Mouse (Mus musculus) liver, embryonic 13.5 days (tissue): ENCODE data around the gene Dda1. TPM values are rescaled to one million over a fixed set of nuclear protein-coding genes. Genes with fewer than 3 reads are reported as not detected.

Experiments
- ATAC-seq: fragments of 200-750 bp; cut with Nextera tagmentation; 2 replicates; pipeline ENCODE4 v1.8.0; 2017; ENCODE audit warnings: low read depth, mild to moderate bottlenecking, moderate number of reproducible peaks, moderate library complexity
- DNase-seq: peaks from one replicate; pipeline ENCODE4 v3.0.0; 2022
- H3K27ac ChIP-seq: fragments of 300-500 bp; sonication (generic); 2 replicates; pipeline ENCODE4 v1.5.1; 2015; ENCODE audit warnings: moderate library complexity, mild to moderate bottlenecking, inconsistent platforms
- H3K27me3 ChIP-seq: fragments of 300-500 bp; sonication (generic); 2 replicates; pipeline ENCODE4 v1.6.1; 2015; ENCODE audit warnings: mild to moderate bottlenecking, inconsistent platforms
- H3K36me3 ChIP-seq: fragments of 300-500 bp; sonication (generic); 2 replicates; pipeline ENCODE4 v1.6.1; 2015; ENCODE audit warnings: mild to moderate bottlenecking, inconsistent platforms
- H3K4me1 ChIP-seq: fragments of 300-500 bp; sonication (generic); replicated peaks from 2 replicates; pipeline ENCODE4 v1.6.1; 2015; ENCODE audit warnings: inconsistent platforms
- H3K4me2 ChIP-seq: fragments of 300-500 bp; sonication (generic); 2 replicates; pipeline ENCODE4 v1.6.1; 2015; ENCODE audit warnings: inconsistent platforms, mild to moderate bottlenecking, moderate library complexity
- H3K4me3 ChIP-seq: fragments of 300-500 bp; sonication (generic); replicated peaks from 2 replicates; pipeline ENCODE4 v1.5.1; 2015; ENCODE audit warnings: mild to moderate bottlenecking, inconsistent platforms
- H3K9ac ChIP-seq: fragments of 300-500 bp; sonication (generic); 2 replicates; pipeline ENCODE4 v1.6.1; 2015; ENCODE audit warnings: mild to moderate bottlenecking, inconsistent platforms
- H3K9me3 ChIP-seq: fragments of 300-500 bp; sonication (generic); replicated peaks from 2 replicates; pipeline ENCODE4 v1.6.1; 2016; ENCODE audit warnings: inconsistent platforms
- WGBS: fragments of 180-500 bp; shearing (Covaris S2); methylation state at CpG from one replicate; pipeline ENCODE4 v1.1.7; 2015; ENCODE audit not compliant: insufficient replicate concordance; 5-methylcytosine and 5-hydroxymethylcytosine counted together
- polyA plus RNA-seq: library from polyadenylated mRNA; unstranded; fragments of >200 nt; fragmentation: Nextera tagmentation; extraction: Ambion mirVana; gene quantifications from 2 replicates; pipeline ENCODE4 v1.2.1, GENCODE M21; 2015

Gene Dda1
- polyA plus RNA-seq, 1 experiment from 2014 or later, result 50.9 TPM

DNA sequence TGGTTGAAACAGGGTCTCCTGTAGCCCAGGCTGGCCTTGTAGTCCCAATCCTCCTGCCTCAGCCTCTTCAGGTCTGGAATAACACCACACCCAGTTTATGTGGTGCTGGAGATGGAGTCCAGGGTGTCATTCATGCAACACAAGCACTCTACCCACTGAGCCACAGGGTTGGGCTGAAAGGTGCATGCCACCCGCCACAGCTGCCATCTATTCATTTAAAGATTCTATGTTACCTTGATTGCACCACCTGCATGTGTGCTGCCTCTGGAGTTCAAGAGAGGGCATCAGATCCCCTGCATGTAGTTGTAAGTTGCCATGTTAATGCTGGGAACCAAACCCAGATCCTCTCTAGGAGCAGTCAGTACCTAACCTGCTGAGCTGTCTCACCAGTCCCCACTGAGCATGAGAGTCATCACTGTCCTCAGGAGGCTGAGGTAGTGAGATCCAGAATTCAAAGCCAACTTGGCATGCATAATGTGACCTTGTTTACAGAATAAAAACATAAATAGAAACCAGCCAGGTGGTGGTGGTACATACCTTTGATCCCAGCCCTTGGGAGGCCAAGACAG is 28.2 kb downstream of the Dda1 start:
- WGBS, result 67% methylated on average over 1 of the region's 1 CpGs
- Histone ChIP-seq H3K4me2 (no peak overlapping the region), H3K4me3 (no peak overlapping the region), H3K27me3 (no peaks in the 10 kb centered on the region), H3K27ac (no peak overlapping the region; the same call in none of the 2 replicates), H3K4me1 (peaks cover 37% of the 10 kb centered on the region), H3K9me3 (no peaks in the 10 kb centered on the region), H3K9ac (no peak overlapping the region), H3K36me3 (peaks cover 18% of the 10 kb centered on the region)
- DNase-seq, result no peak
- ATAC-seq, result no peak

DNA sequence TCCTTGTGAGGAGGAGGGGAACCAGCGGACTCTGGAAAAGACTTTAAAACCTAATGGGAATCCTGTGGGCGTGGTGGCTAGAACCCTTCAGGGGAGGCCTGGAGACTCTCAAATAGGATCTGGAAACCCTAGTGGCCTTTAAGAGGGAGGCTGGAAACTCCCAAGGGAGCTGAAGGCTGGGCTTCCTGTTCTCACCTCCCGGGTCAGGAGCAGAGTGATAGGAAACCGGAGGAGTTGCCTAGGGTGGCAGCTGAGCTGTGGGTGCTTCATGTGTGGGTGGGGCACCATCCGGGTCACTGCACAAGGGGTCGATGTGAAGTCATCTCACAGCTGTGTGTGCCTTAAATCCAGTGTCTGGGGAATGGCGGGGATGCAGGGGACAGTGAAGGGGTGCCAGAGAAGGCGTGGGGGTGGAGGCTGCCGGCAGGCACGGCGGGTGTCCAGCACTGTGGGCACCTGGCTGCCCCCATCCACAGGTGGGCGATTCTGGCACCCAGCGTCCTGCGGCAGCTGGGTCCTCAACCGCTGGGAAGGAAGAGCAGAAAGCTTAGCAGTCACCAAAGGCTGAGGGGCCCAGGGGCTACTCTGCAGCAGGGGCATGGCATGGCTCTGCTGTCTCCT is 29.0 kb downstream of the Dda1 start:
- ATAC-seq (no peak), DNase-seq (no peak)
- 47% methylated on average over 15 of the region's 15 CpGs for WGBS
- Histone ChIP-seq H3K4me3 (no peak overlapping the region), H3K9ac (no peak overlapping the region), H3K9me3 (no peaks in the 10 kb centered on the region), H3K36me3 (peaks cover 10% of the 10 kb centered on the region; the same call in 1 of the 2 replicates), H3K4me1 (peaks cover 37% of the 10 kb centered on the region), H3K27ac (peak overlapping the region; percentile 67), H3K4me2 (no peak overlapping the region), H3K27me3 (no peaks in the 10 kb centered on the region)

DNA sequence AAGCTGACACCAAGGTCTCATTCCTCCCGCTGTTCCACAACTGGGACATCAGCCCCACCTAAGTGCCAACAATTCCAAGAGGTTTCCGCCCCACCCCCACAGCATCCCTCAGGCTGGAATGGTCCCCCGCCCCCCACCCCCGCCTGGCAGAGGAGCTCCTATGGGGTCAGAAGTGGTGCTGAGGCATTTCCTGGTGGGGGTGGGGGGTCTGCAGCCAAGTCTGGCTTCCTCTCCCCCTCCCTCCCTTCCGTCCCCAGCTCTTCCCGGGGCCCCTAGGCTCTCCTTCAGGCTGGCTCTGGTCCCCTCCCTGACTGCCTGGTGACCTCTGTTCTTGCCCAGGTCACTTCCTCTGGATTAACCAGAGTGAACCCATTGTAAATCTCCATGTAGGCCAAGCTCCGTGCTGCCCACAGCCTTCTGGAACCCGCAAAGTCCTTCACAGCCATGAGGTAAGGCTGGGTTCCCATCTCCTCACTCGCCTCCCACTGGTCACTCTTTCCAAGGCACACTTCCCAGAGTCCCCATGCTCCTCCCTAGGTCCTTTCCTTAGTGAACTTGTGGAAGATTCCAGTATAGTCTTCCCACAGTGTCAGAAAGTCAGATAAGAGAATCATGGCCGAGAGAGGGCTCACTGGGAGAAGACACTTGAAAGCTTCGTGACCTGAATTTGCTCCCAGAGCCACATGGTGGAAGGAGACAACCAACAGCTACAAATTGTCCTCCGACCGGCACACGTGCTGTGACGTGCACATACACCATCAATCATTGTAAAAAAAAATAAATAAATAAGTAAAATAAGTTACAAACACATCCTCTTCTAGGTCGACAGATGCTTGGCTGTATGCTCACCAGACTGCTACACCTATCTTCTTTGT is 30.1 kb downstream of the Dda1 start:
- H3K27ac ChIP-seq, result peak overlapping the region; percentile 67; the same call in 1 of the 2 replicates
- H3K4me1 ChIP-seq, result peaks cover 33% of the 10 kb centered on the region
- no peaks in the 10 kb centered on the region for H3K9me3 ChIP-seq
- H3K4me3 ChIP-seq, result no peak overlapping the region
- peaks cover 2% of the 10 kb centered on the region; the same call in 1 of the 2 replicates for H3K36me3 ChIP-seq
- H3K27me3 ChIP-seq, result no peaks in the 10 kb centered on the region
- WGBS, result 41% methylated on average over 16 of the region's 16 CpGs
- DNase-seq (no peak), ATAC-seq (peak; percentile 29)
- H3K4me2 ChIP-seq, result no peak overlapping the region
- H3K9ac ChIP-seq, result no peak overlapping the region

DNA sequence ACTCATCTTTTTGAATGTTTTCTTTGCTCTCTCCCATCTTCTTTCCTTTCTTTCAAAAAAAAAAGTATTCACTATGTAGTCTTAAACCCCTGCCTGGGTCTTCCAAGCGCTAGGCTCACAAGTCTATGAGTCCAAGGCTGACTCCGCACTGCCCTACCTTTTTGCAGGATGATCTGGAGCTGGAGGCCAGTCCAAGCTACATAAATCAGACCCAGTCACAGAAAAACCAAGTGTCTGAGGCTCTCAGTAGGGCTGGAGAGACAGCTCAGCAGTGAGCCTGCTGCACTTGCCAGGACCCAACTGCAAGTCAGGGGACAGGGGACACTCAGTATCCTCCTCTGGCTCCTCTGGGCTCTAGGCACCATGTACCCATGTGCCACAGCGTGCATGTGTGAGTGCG is 35.4 kb downstream of the Dda1 start:
- no peak for ATAC-seq
- peaks cover 21% of the 10 kb centered on the region for H3K4me1 ChIP-seq
- no peaks in the 10 kb centered on the region for H3K36me3 ChIP-seq
- H3K9ac ChIP-seq, result no peak overlapping the region
- H3K27me3 ChIP-seq, result peaks cover 35% of the 10 kb centered on the region
- H3K27ac ChIP-seq, result no peak overlapping the region
- no peaks in the 10 kb centered on the region for H3K9me3 ChIP-seq
- 82% methylated on average over 4 of the region's 4 CpGs for WGBS
- H3K4me2 ChIP-seq, result no peak overlapping the region
- DNase-seq, result no peak
- no peak overlapping the region for H3K4me3 ChIP-seq

DNA sequence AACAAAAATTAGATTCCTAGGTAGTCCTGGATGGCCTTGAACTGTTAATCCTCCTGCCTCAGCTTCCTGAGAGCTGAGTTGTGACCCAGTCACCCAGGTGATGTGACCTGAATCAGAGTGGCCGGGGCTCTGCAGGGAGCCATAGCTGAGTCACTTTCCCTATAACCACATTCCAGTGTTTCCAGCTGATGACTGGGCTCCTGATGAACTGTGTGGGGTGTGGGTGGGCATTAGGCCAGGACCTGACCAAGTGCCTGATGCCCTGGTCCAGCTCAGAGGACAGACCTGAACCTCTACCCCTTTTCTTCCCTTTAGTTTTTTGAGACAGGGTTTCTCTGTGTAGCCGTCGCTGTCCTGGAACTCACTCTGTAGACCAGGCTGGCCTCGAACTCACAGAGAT is 36.3 kb downstream of the Dda1 start:
- DNase-seq (no peak), ATAC-seq (no peak)
- Histone ChIP-seq H3K4me2 (no peak overlapping the region), H3K36me3 (no peaks in the 10 kb centered on the region), H3K27me3 (peaks cover 45% of the 10 kb centered on the region), H3K4me1 (peaks cover 15% of the 10 kb centered on the region), H3K9ac (no peak overlapping the region), H3K4me3 (no peak overlapping the region), H3K9me3 (no peaks in the 10 kb centered on the region), H3K27ac (no peak overlapping the region)
- WGBS, result 76% methylated on average over 4 of the region's 4 CpGs

DNA sequence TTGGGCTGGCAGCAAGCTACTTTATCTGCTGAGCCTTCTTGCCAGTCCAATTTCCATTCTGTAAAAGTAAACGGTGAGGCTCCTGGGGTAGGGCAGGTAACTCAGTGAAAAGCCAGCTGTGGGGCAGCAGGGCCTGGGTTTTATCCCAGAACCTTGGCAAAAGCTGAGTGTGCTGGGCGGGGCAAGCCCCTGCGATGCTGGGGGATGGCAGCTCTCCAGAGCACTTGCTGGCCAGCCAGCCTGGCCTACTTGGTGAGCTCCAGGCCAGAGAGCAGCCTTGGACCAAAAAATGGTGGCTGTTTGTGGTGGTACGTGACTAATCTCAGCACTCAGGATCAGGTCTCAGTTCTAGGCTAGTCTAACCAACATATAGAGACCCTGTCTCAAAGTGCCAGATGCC is 37.0 kb downstream of the Dda1 start:
- no peak overlapping the region for H3K4me3 ChIP-seq
- 57% methylated on average over 4 of the region's 4 CpGs for WGBS
- H3K9ac ChIP-seq, result no peak overlapping the region
- ATAC-seq, result no peak
- no peak overlapping the region for H3K4me2 ChIP-seq
- peaks cover 50% of the 10 kb centered on the region for H3K27me3 ChIP-seq
- no peak for DNase-seq
- no peaks in the 10 kb centered on the region for H3K36me3 ChIP-seq
- H3K9me3 ChIP-seq, result no peaks in the 10 kb centered on the region
- H3K4me1 ChIP-seq, result peaks cover 18% of the 10 kb centered on the region
- no peak overlapping the region for H3K27ac ChIP-seq

DNA sequence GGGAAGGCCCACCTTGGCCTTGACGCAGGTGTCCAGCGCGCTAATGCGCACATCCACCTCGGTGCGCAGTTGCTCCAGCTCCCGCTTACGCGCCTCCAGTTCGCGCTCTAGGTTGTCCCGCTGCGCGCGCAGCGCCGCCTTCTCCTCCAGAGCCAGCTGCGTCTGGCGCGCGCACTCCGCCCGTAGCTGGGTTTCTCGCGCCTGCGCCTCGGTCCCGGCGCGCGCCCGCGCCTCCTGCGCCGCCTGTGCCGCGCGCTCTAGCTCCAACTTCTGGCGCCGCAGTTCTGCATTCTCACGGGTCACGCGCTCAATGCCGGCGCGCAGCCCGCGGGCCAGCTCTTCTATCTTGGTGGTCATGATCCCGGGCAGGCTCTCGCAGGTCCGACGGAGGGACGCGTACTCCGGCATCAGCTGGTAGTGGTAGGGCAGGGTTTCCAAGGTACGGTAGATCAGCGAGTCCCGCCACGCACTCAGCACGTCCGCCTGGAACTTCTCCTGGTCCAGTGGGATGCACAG is 38.6 kb downstream of the Dda1 start:
- peak; percentile 37 for DNase-seq
- peak overlapping the region; percentile 67 for H3K4me2 ChIP-seq
- peak overlapping the region; percentile 41; the same call in 1 of the 2 replicates for H3K9ac ChIP-seq
- H3K27ac ChIP-seq, result no peak overlapping the region
- H3K4me1 ChIP-seq, result peaks cover 34% of the 10 kb centered on the region
- 1% methylated on average over 61 of the region's 61 CpGs for WGBS
- peak overlapping the region; percentile 45 for H3K4me3 ChIP-seq
- peak; percentile 30 for ATAC-seq
- H3K27me3 ChIP-seq, result peaks cover 53% of the 10 kb centered on the region
- no peaks in the 10 kb centered on the region for H3K36me3 ChIP-seq
- no peaks in the 10 kb centered on the region for H3K9me3 ChIP-seq

DNA sequence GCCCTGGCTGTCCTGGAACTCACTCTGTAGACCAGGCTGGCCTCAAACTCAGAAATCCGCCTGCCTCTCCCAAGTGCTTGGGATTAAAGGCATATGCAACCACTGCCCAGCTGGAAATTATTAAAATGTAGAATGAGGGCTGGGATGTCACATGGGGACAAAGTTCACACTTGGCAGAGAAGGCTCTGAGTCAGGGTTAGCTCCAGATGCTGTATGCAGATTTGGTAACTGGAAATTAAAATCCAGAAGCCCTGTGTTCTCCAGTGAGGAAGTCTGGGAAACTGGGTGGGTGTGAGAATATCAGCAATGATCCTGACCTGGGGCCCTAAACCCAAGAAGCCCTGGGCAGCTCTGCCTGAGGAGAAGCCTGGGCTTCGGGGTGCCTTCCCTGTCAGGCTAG is 40.3 kb downstream of the Dda1 start:
- Histone ChIP-seq H3K4me1 (peaks cover 40% of the 10 kb centered on the region), H3K4me2 (peak overlapping the region; percentile 18; the same call in 1 of the 2 replicates), H3K9me3 (no peaks in the 10 kb centered on the region), H3K27me3 (peaks cover 53% of the 10 kb centered on the region), H3K9ac (no peak overlapping the region), H3K4me3 (no peak overlapping the region), H3K27ac (no peak overlapping the region), H3K36me3 (no peaks in the 10 kb centered on the region)
- DNase-seq, result no peak
- no peak for ATAC-seq
- 52% methylated on average over 2 of the region's 2 CpGs for WGBS

DNA sequence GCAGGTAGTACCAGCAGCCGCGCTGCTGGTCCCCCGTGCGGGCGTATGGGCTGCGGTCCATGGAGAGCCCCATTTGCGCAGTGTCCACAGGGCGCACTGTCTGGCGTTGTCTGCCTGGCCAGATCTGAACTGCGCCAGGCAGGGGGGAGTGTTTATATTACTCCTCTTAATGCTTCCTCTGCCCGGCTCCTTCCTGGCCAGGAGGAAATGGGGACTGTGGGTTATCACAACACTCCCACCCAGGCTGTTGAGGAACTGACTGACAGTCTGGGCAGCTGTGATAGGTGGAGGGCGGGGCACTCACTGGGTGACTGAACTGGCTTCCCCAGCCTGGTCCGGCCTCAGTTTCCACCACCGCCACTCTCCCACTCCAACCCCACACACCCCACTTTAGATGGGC is 42.6 kb downstream of the Dda1 start, which contains the start of gene Plvap:
TSS of gene Plvap (minus strand) at position 109 of the 400 bp plus-strand sequence.
- Histone ChIP-seq H3K9ac (peak within 1 kb of the TSS; percentile 43), H3K9me3 (no peaks in the 10 kb centered on the region), H3K27ac (peak within 1 kb of the TSS; percentile 58), H3K36me3 (no peaks in the 10 kb centered on the region), H3K4me3 (peak within 1 kb of the TSS; percentile 47), H3K27me3 (peaks cover 43% of the 10 kb centered on the region), H3K4me2 (peak within 1 kb of the TSS; percentile 66), H3K4me1 (peaks cover 40% of the 10 kb centered on the region)
- ATAC-seq (peak; percentile 90), DNase-seq (peak; percentile 72)
- 6% methylated on average over 14 of the region's 14 CpGs for WGBS

DNA sequence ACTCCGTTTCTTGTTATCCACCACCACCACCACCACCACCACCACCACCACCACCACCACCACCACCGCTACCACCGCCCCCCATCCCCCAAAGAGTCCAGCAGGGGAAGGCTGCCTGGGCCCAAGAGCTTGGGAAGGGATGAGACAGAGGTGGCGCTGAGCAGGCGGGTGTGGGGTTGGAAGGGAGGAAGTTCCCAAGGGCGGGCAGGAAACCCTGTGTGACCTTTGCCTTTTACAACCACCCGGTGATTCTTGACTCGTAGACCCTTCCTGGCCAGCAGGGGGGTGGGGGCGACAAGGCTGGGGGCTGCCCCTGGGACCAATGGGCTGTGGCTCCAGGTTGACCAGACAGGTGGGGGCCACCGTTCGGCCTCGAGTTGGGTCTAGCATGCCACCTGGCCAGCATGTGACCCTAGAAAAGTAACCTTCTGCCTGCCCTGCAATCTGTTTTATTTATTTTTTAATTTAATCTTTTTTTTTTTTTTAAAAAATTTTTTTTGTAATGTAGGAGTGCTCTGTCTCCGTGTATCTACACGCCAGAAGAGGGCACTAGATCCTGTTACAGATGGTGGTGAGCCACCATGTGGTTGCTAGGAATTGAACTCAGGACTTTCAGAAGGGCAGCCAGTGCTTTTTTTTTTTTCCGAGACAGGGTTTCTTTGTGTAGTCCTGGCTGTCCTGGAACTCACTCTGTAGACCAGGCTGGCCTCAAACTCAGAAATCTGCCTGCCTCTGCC is 44.2 kb downstream of the Dda1 start:
- ATAC-seq, result no peak
- 34% methylated on average over 14 of the region's 15 CpGs for WGBS
- Histone ChIP-seq H3K4me1 (peaks cover 28% of the 10 kb centered on the region), H3K27ac (no peak overlapping the region), H3K4me2 (no peak overlapping the region), H3K4me3 (no peak overlapping the region), H3K9ac (no peak overlapping the region), H3K9me3 (no peaks in the 10 kb centered on the region), H3K27me3 (peaks cover 27% of the 10 kb centered on the region), H3K36me3 (no peaks in the 10 kb centered on the region)
- DNase-seq, result no peak

DNA sequence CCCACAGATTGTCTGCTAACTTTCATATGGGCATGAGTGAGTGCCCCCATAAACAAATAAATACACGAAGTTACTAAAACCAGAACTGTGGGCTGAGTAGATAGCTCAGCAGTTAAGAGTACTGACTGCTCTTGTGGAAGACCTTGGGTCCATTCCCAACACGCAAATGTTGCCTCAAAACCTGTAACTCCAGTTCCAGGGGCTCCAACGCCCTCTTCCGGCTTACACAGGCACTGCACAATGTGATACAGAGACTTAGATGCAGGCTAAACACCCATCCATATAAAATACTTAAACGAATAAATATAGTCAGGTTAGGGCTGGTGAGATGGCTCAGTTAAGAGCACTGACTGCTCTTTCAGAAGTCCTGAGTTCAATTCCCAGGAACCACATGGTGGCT is 46.0 kb downstream of the Dda1 start:
- 57% methylated on average over 5 of the region's 5 CpGs for WGBS
- H3K4me3 ChIP-seq, result no peak overlapping the region
- ATAC-seq (no peak), DNase-seq (no peak)
- peaks cover 11% of the 10 kb centered on the region for H3K27me3 ChIP-seq
- H3K9ac ChIP-seq, result no peak overlapping the region
- no peaks in the 10 kb centered on the region for H3K9me3 ChIP-seq
- no peaks in the 10 kb centered on the region for H3K36me3 ChIP-seq
- H3K4me2 ChIP-seq, result no peak overlapping the region
- no peak overlapping the region for H3K27ac ChIP-seq
- peaks cover 25% of the 10 kb centered on the region for H3K4me1 ChIP-seq
